Mouse (Mus musculus) midbrain, embryonic 15.5 days (tissue): Measurements from ENCODE around the gene Ctu1. TPM values are rescaled to one million over a fixed set of nuclear protein-coding genes. Genes with fewer than 3 reads are reported as not detected.
"Not testable (repeated sequence)": the region's sequence is repeated elsewhere in the genome, so short reads cannot be mapped to it uniquely, and the experiment has no call there.

Source experiments
- ATAC-seq: fragments of 200-750 bp; cut with Nextera tagmentation; replicated peaks from 2 replicates; pipeline ENCODE4 v1.8.0; 2017; ENCODE audit warnings: moderate TSS enrichment
- H3K27ac ChIP-seq: fragments of 300-500 bp; sonication (generic); 2 replicates; pipeline ENCODE4 v1.5.1; 2015; ENCODE audit warnings: mild to moderate bottlenecking, inconsistent platforms
- H3K27me3 ChIP-seq: fragments of 300-500 bp; sonication (generic); replicated peaks from 2 replicates; pipeline ENCODE4 v1.6.1; 2015; ENCODE audit warnings: inconsistent platforms
- H3K36me3 ChIP-seq: fragments of 300-500 bp; sonication (generic); replicated peaks from 2 replicates; pipeline ENCODE4 v1.6.1; 2015; ENCODE audit warnings: inconsistent platforms
- H3K4me1 ChIP-seq: fragments of 300-500 bp; sonication (generic); 2 replicates; pipeline ENCODE4 v1.6.1; 2015; ENCODE audit warnings: inconsistent platforms
- H3K4me2 ChIP-seq: fragments of 300-500 bp; sonication (generic); 2 replicates; pipeline ENCODE4 v1.6.1; 2015; ENCODE audit warnings: inconsistent platforms, mild to moderate bottlenecking, moderate library complexity
- H3K4me3 ChIP-seq: fragments of 300-500 bp; sonication (generic); 2 replicates; pipeline ENCODE4 v1.5.1; 2015; ENCODE audit warnings: mild to moderate bottlenecking, inconsistent platforms
- H3K9ac ChIP-seq: fragments of 300-500 bp; sonication (generic); 2 replicates; pipeline ENCODE4 v1.6.1; 2015; ENCODE audit warnings: mild to moderate bottlenecking, inconsistent platforms
- H3K9me3 ChIP-seq: fragments of 300-500 bp; sonication (generic); 2 replicates; pipeline ENCODE4 v1.6.1; 2016; ENCODE audit warnings: inconsistent platforms
- WGBS: fragments of 180-500 bp; shearing (Covaris S2); methylation state at CpG from one replicate; pipeline ENCODE4 v1.1.7; 2015; ENCODE audit warnings: mixed read lengths; 5-methylcytosine and 5-hydroxymethylcytosine counted together
- polyA plus RNA-seq: library from polyadenylated mRNA; unstranded; fragments of >200 nt; fragmentation: Nextera tagmentation; extraction: Ambion mirVana; gene quantifications from 2 replicates; pipeline ENCODE4 v1.2.1, GENCODE M21; 2015

Ctu1 gene
- polyA plus RNA-seq, 1 experiment from 2014 or later, result 27.6 TPM

- no peak for ATAC-seq
- Histone ChIP-seq H3K9me3 (no peaks in the 10 kb centered on the region), H3K27me3 (no peaks in the 10 kb centered on the region), H3K4me2 (no peak overlapping the region), H3K36me3 (no peaks in the 10 kb centered on the region), H3K4me3 (no peak overlapping the region), H3K4me1 (no peaks in the 10 kb centered on the region), H3K9ac (no peak overlapping the region), H3K27ac (no peak overlapping the region)
- WGBS, result 79% methylated on average over 3 of the region's 3 CpGs
Observed at GRCm38 (mm10) chr7:43654519-43654918, 17.3 kb upstream of the Ctu1 start.

- 79% methylated on average over 6 of the region's 6 CpGs for WGBS
- Histone ChIP-seq H3K4me2 (no peak overlapping the region), H3K36me3 (no peaks in the 10 kb centered on the region), H3K9ac (no peak overlapping the region), H3K27ac (no peak overlapping the region), H3K4me1 (no peaks in the 10 kb centered on the region), H3K27me3 (no peaks in the 10 kb centered on the region), H3K4me3 (no peak overlapping the region), H3K9me3 (no peaks in the 10 kb centered on the region)
- ATAC-seq, result no peak
Observed at GRCm38 (mm10) chr7:43656232-43656631, 15.6 kb upstream of the Ctu1 start.

- 65% methylated on average over 1 of the region's 1 CpGs for WGBS
- Histone ChIP-seq H3K9ac (no peak within 1 kb of the TSS), H3K4me2 (no peak within 1 kb of the TSS), H3K4me1 (no peaks in the 10 kb centered on the region), H3K27ac (no peak within 1 kb of the TSS), H3K9me3 (no peaks in the 10 kb centered on the region), H3K27me3 (no peaks in the 10 kb centered on the region), H3K4me3 (no peak within 1 kb of the TSS), H3K36me3 (no peaks in the 10 kb centered on the region)
- ATAC-seq, result no peak
Observed at GRCm38 (mm10) chr7:43660002-43660401, 11.8 kb upstream of the Ctu1 start, which contains the start of gene Siglece. Gene Siglece, minus strand, starts transcription at chr7:43660161.

GRCm38 (mm10) chr7:43662804-43663203 lies 9.0 kb upstream of the Ctu1 start:
- H3K4me1 ChIP-seq, result no peaks in the 10 kb centered on the region
- no peaks in the 10 kb centered on the region for H3K9me3 ChIP-seq
- WGBS, result 82% methylated on average over 1 of the region's 1 CpGs
- no peak overlapping the region for H3K4me3 ChIP-seq
- H3K36me3 ChIP-seq, result no peaks in the 10 kb centered on the region
- H3K9ac ChIP-seq, result no peak overlapping the region
- H3K27ac ChIP-seq, result no peak overlapping the region
- H3K4me2 ChIP-seq, result no peak overlapping the region
- no peaks in the 10 kb centered on the region for H3K27me3 ChIP-seq
- no peak for ATAC-seq

- 95% methylated on average over 4 of the region's 4 CpGs for WGBS
- H3K27ac ChIP-seq, H3K4me1 ChIP-seq, H3K36me3 ChIP-seq, H3K9me3 ChIP-seq, H3K4me3 ChIP-seq, H3K27me3 ChIP-seq, H3K9ac ChIP-seq, H3K4me2 ChIP-seq, ATAC-seq: not testable (repeated sequence)
Observed at GRCm38 (mm10) chr7:43667221-43667620, 4.6 kb upstream of the Ctu1 start.

- Histone ChIP-seq H3K4me3 (no peak overlapping the region), H3K4me1 (peaks cover 10% of the 10 kb centered on the region), H3K9me3 (no peaks in the 10 kb centered on the region), H3K27ac (no peak overlapping the region), H3K36me3 (no peaks in the 10 kb centered on the region), H3K27me3 (no peaks in the 10 kb centered on the region), H3K9ac (no peak overlapping the region), H3K4me2 (no peak overlapping the region)
- no peak for ATAC-seq
- WGBS, result 13% methylated on average over 3 of the region's 3 CpGs
Observed at GRCm38 (mm10) chr7:43668582-43668981, 3.2 kb upstream of the Ctu1 start.

- Histone ChIP-seq H3K9ac (peak overlapping the region; percentile 33; the same call in 1 of the 2 replicates), H3K9me3 (0 out of 2 replicates have a peak, but pooled peaks cover under 1% of the 10 kb centered on the region), H3K36me3 (peaks cover 15% of the 10 kb centered on the region), H3K4me1 (peaks cover 10% of the 10 kb centered on the region), H3K27ac (peak overlapping the region; percentile 48), H3K4me3 (peak overlapping the region; percentile 70), H3K4me2 (peak overlapping the region; percentile 84), H3K27me3 (no peaks in the 10 kb centered on the region)
- ATAC-seq, result peak; percentile 72
- 68% methylated on average over 11 of the region's 11 CpGs for whole genome bisulfite sequencing
Observed at GRCm38 (mm10) chr7:43671064-43671808, 580 bp upstream of the Ctu1 start.

- H3K4me1 ChIP-seq, result peaks cover 10% of the 10 kb centered on the region
- H3K4me3 ChIP-seq, result peak overlapping the region; percentile 70
- peak overlapping the region; percentile 84 for H3K4me2 ChIP-seq
- ATAC-seq, result peak; percentile 8
- no peaks in the 10 kb centered on the region for H3K27me3 ChIP-seq
- H3K9me3 ChIP-seq, result 0 out of 2 replicates have a peak, but pooled peaks cover 6% of the 10 kb centered on the region
- H3K9ac ChIP-seq, result peak overlapping the region; percentile 70
- H3K36me3 ChIP-seq, result peaks cover 30% of the 10 kb centered on the region
- WGBS, result 14% methylated on average over 10 of the region's 10 CpGs
- peak overlapping the region; percentile 67 for H3K27ac ChIP-seq
Observed at GRCm38 (mm10) chr7:43672581-43673260, 905 bp downstream of the Ctu1 start.

GRCm38 (mm10) chr7:43675091-43675490 lies 3.3 kb downstream of the Ctu1 start:
- Histone ChIP-seq H3K4me2 (no peak overlapping the region), H3K9me3 (0 out of 2 replicates have a peak, but pooled peaks cover 6% of the 10 kb centered on the region), H3K27ac (no peak overlapping the region), H3K27me3 (no peaks in the 10 kb centered on the region), H3K36me3 (peaks cover 35% of the 10 kb centered on the region), H3K9ac (no peak overlapping the region), H3K4me3 (no peak overlapping the region), H3K4me1 (peaks cover 10% of the 10 kb centered on the region)
- no peak for ATAC-seq
- 92% methylated on average over 32 of the region's 32 CpGs for WGBS

- no peaks in the 10 kb centered on the region for H3K4me1 ChIP-seq
- no peaks in the 10 kb centered on the region for H3K27me3 ChIP-seq
- peaks cover 35% of the 10 kb centered on the region for H3K36me3 ChIP-seq
- no peak for ATAC-seq
- no peak overlapping the region for H3K4me2 ChIP-seq
- no peak overlapping the region for H3K9ac ChIP-seq
- no peak overlapping the region for H3K27ac ChIP-seq
- H3K9me3 ChIP-seq, result 0 out of 2 replicates have a peak, but pooled peaks cover 6% of the 10 kb centered on the region
- H3K4me3 ChIP-seq, result no peak overlapping the region
Observed at GRCm38 (mm10) chr7:43678517-43678916, 6.7 kb downstream of the Ctu1 start.

- Histone ChIP-seq H3K36me3 (peaks cover 23% of the 10 kb centered on the region), H3K9ac (no peak overlapping the region), H3K4me3 (no peak overlapping the region), H3K27ac (no peak overlapping the region), H3K4me2 (no peak overlapping the region), H3K9me3 (0 out of 2 replicates have a peak, but pooled peaks cover 6% of the 10 kb centered on the region), H3K27me3 (no peaks in the 10 kb centered on the region), H3K4me1 (no peaks in the 10 kb centered on the region)
- ATAC-seq, result peak; percentile 38; the same call in 1 of the 2 replicates
- WGBS, result 17% methylated on average over 5 of the region's 5 CpGs
Observed at GRCm38 (mm10) chr7:43680960-43681359, 9.1 kb downstream of the Ctu1 start.

GRCm38 (mm10) chr7:43682511-43682910 lies 10.7 kb downstream of the Ctu1 start:
- H3K9ac ChIP-seq, H3K36me3 ChIP-seq, H3K4me3 ChIP-seq, H3K27me3 ChIP-seq, H3K4me2 ChIP-seq, H3K27ac ChIP-seq, ATAC-seq, H3K9me3 ChIP-seq, H3K4me1 ChIP-seq: not testable (repeated sequence)
- WGBS, result 16% methylated on average over 1 of the region's 1 CpGs
